Mouse (Mus musculus) testis, adult 2 months (tissue): ENCODE data around the gene Ngdn. TPM values are rescaled to one million over a fixed set of nuclear protein-coding genes. Genes with fewer than 3 reads are reported as not detected.

Experiments
- H3K27ac ChIP-seq: fragments of 200-500 bp; 2 replicates; pipeline ENCODE4 v1.5.1; 2012; ENCODE audit warnings: low read depth, low read length; ENCODE audit not compliant: control insufficient read depth, insufficient read depth
- H3K27me3 ChIP-seq: fragments of 200-500 bp; 2 replicates; pipeline ENCODE4 v1.6.1; 2012; ENCODE audit warnings: mild to moderate bottlenecking, low read length, moderate library complexity; ENCODE audit not compliant: control insufficient read depth, insufficient read depth
- H3K36me3 ChIP-seq: fragments of 200-500 bp; 2 replicates; pipeline ENCODE4 v1.6.1; 2012; ENCODE audit warnings: mild to moderate bottlenecking, low read length; ENCODE audit not compliant: control insufficient read depth, insufficient read depth
- H3K4me1 ChIP-seq: fragments of 200-500 bp; 2 replicates; pipeline ENCODE4 v1.6.1; 2012; ENCODE audit warnings: low read length; ENCODE audit not compliant: control insufficient read depth, insufficient read depth
- H3K4me3 ChIP-seq: fragments of 200-500 bp; 2 replicates; pipeline ENCODE4 v1.5.1; 2012; ENCODE audit warnings: low read depth, mild to moderate bottlenecking, low read length, moderate library complexity, mixed read lengths; ENCODE audit not compliant: control insufficient read depth
- CTCF ChIP-seq: fragments of 200-500 bp; IDR thresholded peaks from 2 replicates; pipeline ENCODE4 v1.5.1; 2012; ENCODE audit warnings: low read depth, mild to moderate bottlenecking, inconsistent platforms, low read length, moderate library complexity; ENCODE audit not compliant: control insufficient read depth, insufficient read depth, insufficient replicate concordance
- POLR2A ChIP-seq: fragments of 200-500 bp; IDR thresholded peaks from 2 replicates; pipeline ENCODE4 v1.6.1; 2012; ENCODE audit warnings: low read depth, mild to moderate bottlenecking, inconsistent platforms, low read length, moderate library complexity; ENCODE audit not compliant: control insufficient read depth
- polyA plus RNA-seq: library from polyadenylated mRNA; depleted of rRNA; stranded (reverse); fragments of >200 nt; gene quantifications from 2 replicates; pipeline ENCODE4 v1.2.3, GENCODE M21; 2012

Gene Ngdn
- polyA plus RNA-seq, 1 experiment: 13.1 TPM

- TF ChIP-seq POLR2A (no peak), CTCF (no peak)
These were observed 8.7 kb upstream of the Ngdn start for GRCm38 (mm10) chr14:55006541-55006940.

GRCm38 (mm10) chr14:55007120-55007908, 7.9 kb upstream of the Ngdn start:
- no peaks in the 10 kb centered on the region for H3K27me3 ChIP-seq
- peaks cover 5% of the 10 kb centered on the region for H3K4me1 ChIP-seq
- TF ChIP-seq POLR2A: no peak
- no peak for TF ChIP-seq CTCF
- H3K4me3 ChIP-seq: no peak overlapping the region
- H3K36me3 ChIP-seq: no peaks in the 10 kb centered on the region
- no peak overlapping the region for H3K27ac ChIP-seq

More at GRCm38 (mm10) chr14:55006541-55006940, 8.7 kb upstream of the Ngdn start:
- Histone ChIP-seq H3K4me3 (no peak overlapping the region), H3K4me1 (peaks cover 6% of the 10 kb centered on the region), H3K36me3 (no peaks in the 10 kb centered on the region), H3K27ac (no peak overlapping the region), H3K27me3 (no peaks in the 10 kb centered on the region)

- TF ChIP-seq CTCF (no peak), POLR2A (no peak)
- Histone ChIP-seq H3K27me3 (no peaks in the 10 kb centered on the region), H3K36me3 (no peaks in the 10 kb centered on the region), H3K27ac (no peak overlapping the region), H3K4me1 (peaks cover under 1% of the 10 kb centered on the region), H3K4me3 (no peak overlapping the region)
These were observed 6.8 kb upstream of the Ngdn start for GRCm38 (mm10) chr14:55008417-55008816.

DNA sequence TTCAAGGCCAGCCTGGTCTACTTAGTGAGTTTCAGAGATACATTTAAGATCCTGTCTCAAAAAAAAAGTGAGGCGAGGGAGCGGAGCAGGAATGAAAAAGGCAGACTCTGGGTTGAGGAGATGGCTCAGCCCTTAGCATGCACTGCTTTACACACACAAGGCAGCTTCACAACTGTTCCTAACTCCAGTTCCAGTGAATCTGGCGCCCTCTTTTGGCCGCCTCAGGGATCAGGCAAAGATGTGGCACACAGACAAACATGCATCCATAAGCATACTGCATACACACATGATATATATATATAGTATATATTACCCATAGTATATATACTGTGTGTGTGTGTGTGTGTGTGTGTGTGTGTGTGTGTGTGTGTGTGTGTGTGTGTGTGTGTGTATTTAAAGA, 4.1 kb upstream of the Ngdn start:
- TF ChIP-seq POLR2A (no peak), CTCF (peak; percentile 63; the same call in 1 of the 2 replicates)
- H3K27ac ChIP-seq: no peak overlapping the region
- H3K4me3 ChIP-seq: no peak overlapping the region
- H3K27me3 ChIP-seq: no peaks in the 10 kb centered on the region
- peaks cover 4% of the 10 kb centered on the region for H3K4me1 ChIP-seq
- no peaks in the 10 kb centered on the region for H3K36me3 ChIP-seq

GRCm38 (mm10) chr14:55014591-55014990, 663 bp upstream of the Ngdn start:
- Histone ChIP-seq H3K27ac (peak overlapping the region; percentile 94), H3K36me3 (no peaks in the 10 kb centered on the region), H3K4me1 (peaks cover 4% of the 10 kb centered on the region), H3K27me3 (no peaks in the 10 kb centered on the region), H3K4me3 (peak overlapping the region; percentile 89)
- TF ChIP-seq POLR2A (no peak), CTCF (no peak)

DNA sequence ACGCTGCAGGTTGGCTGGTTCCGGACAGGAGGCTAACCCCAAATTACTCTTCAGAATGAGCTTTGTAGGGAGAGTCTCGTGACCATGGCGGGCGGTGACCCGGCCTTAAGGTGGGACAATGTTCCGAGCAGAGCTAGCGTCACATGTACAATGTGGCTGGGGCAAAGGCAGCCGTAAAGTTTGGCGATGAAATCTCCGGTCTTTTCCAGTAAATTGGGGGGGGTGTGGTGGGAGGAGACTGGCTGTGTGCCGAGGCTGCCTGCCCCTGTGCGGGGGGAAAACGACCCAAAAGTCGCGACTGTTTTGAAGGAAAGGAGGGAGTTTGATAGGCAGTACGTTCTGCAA, 485 bp downstream of the Ngdn start:
- Histone ChIP-seq H3K27ac (peak overlapping the region; percentile 75), H3K27me3 (no peaks in the 10 kb centered on the region), H3K36me3 (no peaks in the 10 kb centered on the region), H3K4me3 (peak overlapping the region; percentile 89), H3K4me1 (peaks cover 4% of the 10 kb centered on the region)
- no peak for TF ChIP-seq CTCF
- TF ChIP-seq POLR2A: no peak

DNA sequence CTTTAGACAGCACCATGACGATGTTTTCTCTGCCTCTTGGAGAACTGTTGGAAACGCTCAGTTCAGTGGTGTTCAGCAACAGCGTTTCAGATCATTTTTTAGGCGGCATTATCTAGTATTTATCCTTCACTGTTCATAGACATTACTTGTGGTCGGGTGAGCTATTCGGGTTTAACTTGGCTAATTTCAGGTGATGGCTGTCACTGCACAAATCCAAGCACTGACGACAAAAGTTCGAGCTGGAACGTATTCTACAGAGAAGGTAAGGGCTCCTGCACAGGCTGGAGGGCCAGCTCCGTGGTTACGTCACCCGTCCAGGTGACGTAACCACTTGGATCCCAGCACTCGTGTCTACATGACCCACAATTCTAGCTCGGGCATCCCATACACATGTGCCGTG, 1.6 kb downstream of the Ngdn start:
- H3K36me3 ChIP-seq: peaks cover 1% of the 10 kb centered on the region
- peaks cover 4% of the 10 kb centered on the region for H3K4me1 ChIP-seq
- no peak overlapping the region for H3K4me3 ChIP-seq
- H3K27ac ChIP-seq: no peak overlapping the region
- TF ChIP-seq CTCF (no peak), POLR2A (no peak)
- H3K27me3 ChIP-seq: no peaks in the 10 kb centered on the region

- Histone ChIP-seq H3K4me3 (no peak overlapping the region), H3K27me3 (no peaks in the 10 kb centered on the region), H3K36me3 (peaks cover 1% of the 10 kb centered on the region), H3K4me1 (no peaks in the 10 kb centered on the region; the same call in 1 of the 2 replicates), H3K27ac (no peak overlapping the region)
- no peak for TF ChIP-seq POLR2A
- TF ChIP-seq CTCF: no peak
These were observed 5.1 kb downstream of the Ngdn start for GRCm38 (mm10) chr14:55020394-55020793.
